Mouse (Mus musculus): ENCODE results near the gene Tent2.

DNA sequence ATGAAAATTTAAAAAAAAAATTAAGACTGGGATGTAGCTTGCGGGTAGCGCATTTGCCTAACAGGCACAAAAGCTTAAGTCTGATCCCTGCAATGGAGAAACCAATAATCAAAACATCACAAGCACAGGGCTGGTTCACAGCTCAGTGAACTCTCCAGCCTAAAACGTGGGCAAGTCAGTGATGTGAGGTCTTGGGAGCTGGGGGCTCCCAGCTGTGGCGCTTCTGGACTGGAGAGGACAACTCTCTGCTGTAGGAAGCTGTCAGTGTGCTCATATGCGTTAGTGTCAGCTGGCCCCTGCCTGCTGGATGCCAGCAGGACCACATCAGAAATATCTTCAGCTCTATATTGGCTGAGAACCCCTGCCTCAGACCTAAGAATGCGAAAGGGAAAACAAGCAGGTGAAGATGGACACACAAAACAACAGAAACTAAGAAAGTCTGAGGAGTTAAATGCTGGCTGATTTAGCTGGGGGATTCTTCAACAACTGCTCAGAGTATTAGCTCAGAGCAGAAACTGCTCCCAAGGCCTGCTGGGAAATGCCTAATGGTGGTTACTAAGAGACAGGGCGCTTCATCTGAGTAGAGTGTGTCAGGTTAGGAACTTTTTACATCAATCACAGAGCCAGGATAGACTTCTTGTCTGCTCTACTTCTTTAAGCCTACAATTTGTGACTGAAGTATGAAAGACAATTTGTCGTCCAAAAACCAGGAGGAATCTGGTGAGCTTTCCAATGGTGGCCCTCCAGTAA, 63.9 kb downstream of the Tent2 start:
- no peak for TF ChIP-seq CTCF (IDR thresholded peaks at IDR 0.05; ENCODE audit: insufficient read depth, low read depth, low read length)
- no peak for TF ChIP-seq POLR2A (IDR thresholded peaks at IDR 0.05; ENCODE audit: insufficient read depth, low read depth, low read length)
